Comparison of ENCODE assay signal across 11 mouse cellular contexts in the genomic region with DNA sequence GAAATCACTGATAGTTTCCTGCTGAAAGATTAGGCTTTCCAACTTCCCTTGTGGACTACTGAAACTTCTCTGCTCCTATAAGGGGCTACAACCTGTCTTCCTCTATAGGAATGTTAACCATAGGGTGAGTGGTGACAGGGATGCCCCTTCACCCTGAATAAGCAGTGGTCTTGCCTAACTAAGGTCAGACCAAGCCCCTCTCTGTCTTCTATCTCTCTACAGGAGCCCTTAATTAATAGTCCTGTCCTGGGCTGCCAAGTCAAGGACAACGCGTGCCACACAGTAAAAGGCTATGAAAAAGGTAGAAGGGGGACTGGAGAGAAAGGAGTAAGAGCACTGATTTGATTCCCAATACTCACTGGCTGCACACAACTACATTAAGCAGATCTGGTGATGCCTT. TPM values are rescaled to one million over a fixed set of nuclear protein-coding genes. Genes with fewer than 3 reads are reported as not detected.
DNase-seq lines count a peak whose midpoint lies in the region; ATAC-seq and TF ChIP-seq lines count a peak whose summit lies in the region.
"Had no signal": no experiment of that assay in that cellular context is flagged by ENCODE, and none has a peak within 500 bp of the region (broad histone marks: within the 10 kb centered on the region; RNA-seq: fewer than 3 reads in every experiment).

No protein-coding gene starts in this region.

- intact Hi-C loops in heart, postnatal 25 days (cut with DNase I), result loop anchor here (5.0 kb wide), 1 partner anchor 76 kb away; no protein-coding TSS in a partner anchor

- no peak overlapping the region for H3K4me3 ChIP-seq in heart, embryonic 15.5 days
- no peak overlapping the region for H3K4me3 ChIP-seq in lung, embryonic 14.5 days (ENCODE audit: low read depth, low read length)
- H3K4me3 ChIP-seq in myocyte, result peak overlapping the region; percentile 97

- WGBS in heart, embryonic 15.5 days, result 63% methylated on average over 2 of the region's 2 CpGs
- 69% methylated on average over 2 of the region's 2 CpGs for WGBS in lung, embryonic 14.5 days

- peaks cover 14% of the 10 kb centered on the region for H3K36me3 ChIP-seq in heart, embryonic 15.5 days
- H3K36me3 ChIP-seq in lung, embryonic 14.5 days (ENCODE audit: insufficient read depth), result peaks cover 23% of the 10 kb centered on the region
- peaks cover 24% of the 10 kb centered on the region for H3K36me3 ChIP-seq in myocyte (ENCODE audit: control insufficient read depth, insufficient read depth)

- H3K27ac ChIP-seq in heart, embryonic 15.5 days, result peak overlapping the region; percentile 94
- no peak overlapping the region for H3K27ac ChIP-seq in lung, embryonic 14.5 days (ENCODE audit: low read depth)

- H3K79me2 ChIP-seq in myocyte (ENCODE audit: control insufficient read depth, insufficient read depth), result peaks cover 41% of the 10 kb centered on the region

- no peak for TF ChIP-seq POLR2A in myocyte (IDR thresholded peaks at IDR 0.05; ENCODE audit: insufficient read length, low read depth)

- H3K4me1 ChIP-seq in heart, embryonic 15.5 days (replicated peaks), result peaks cover 21% of the 10 kb centered on the region
- peaks cover 7% of the 10 kb centered on the region; the same call in 1 of the 2 replicates for H3K4me1 ChIP-seq in lung, embryonic 14.5 days (ENCODE audit: insufficient read depth)

- no peak overlapping the region for H3K9ac ChIP-seq in heart, embryonic 15.5 days
- H3K9ac ChIP-seq in lung, embryonic 14.5 days, result no peak overlapping the region

- no peaks in the 10 kb centered on the region for H3K27me3 ChIP-seq in heart, embryonic 15.5 days
- no peaks in the 10 kb centered on the region for H3K27me3 ChIP-seq in lung, embryonic 14.5 days (ENCODE audit: insufficient read depth, low read length)
- H3K27me3 ChIP-seq in myocyte (ENCODE audit: control insufficient read depth, insufficient read depth, insufficient read length), result no peaks in the 10 kb centered on the region

- H3K4me2 ChIP-seq in heart, embryonic 15.5 days, result peak overlapping the region; percentile 67; the same call in 1 of the 2 replicates
- peak overlapping the region; percentile 79; the same call in 1 of the 2 replicates for H3K4me2 ChIP-seq in lung, embryonic 14.5 days
- H3K4me2 ChIP-seq in myocyte (ENCODE audit: low read depth), result peak overlapping the region; percentile 96

- H3ac ChIP-seq in myocyte (ENCODE audit: control insufficient read depth, insufficient read length), result no peak overlapping the region

- no peaks in the 10 kb centered on the region for H3K9me3 ChIP-seq in heart, embryonic 15.5 days (replicated peaks)
- H3K9me3 ChIP-seq in lung, embryonic 14.5 days (ENCODE audit: low read depth, low read length), result no peaks in the 10 kb centered on the region

- peak; percentile 31 to 66 for DNase-seq in adrenal gland, adult (ENCODE audit: inconsistent age in 2 of 2, low spot score in 1 of 2)
- DNase-seq in adrenal gland, adult 2 months, result no peak
- DNase-seq in heart, postnatal 25 days (ENCODE audit: low spot score), result no peak
- DNase-seq in lung, embryonic 14.5 days, result no peak
- DNase-seq in lung, postnatal 36 days, result no peak
- DNase-seq in thymus, postnatal 36 days, result no peak
- DNase-seq: adrenal gland, postnatal 36 days; cerebellum, postnatal 36 days; lung, postnatal 10 days had no signal

- no peak for TF ChIP-seq CTCF in lung, embryonic 14.5 days (IDR thresholded peaks at IDR 0.05; ENCODE audit: low read depth)

- ATAC-seq in heart, embryonic 15.5 days (replicated peaks; ENCODE audit: insufficient number of reproducible peaks, insufficient read depth, low FRiP score, low read depth), result no peak
- no peak for ATAC-seq in lung, embryonic 14.5 days (ENCODE audit: insufficient read depth)

TF ChIP-seq in myocyte, 11 proteins besides CTCF, POLR2A, EP300 and RAD21:
- TF ChIP-seq POLR2AphosphoS2 (IDR thresholded peaks at IDR 0.05; ENCODE audit: insufficient read length, low read depth), result no peak
- TF ChIP-seq USF1 (IDR thresholded peaks at IDR 0.05; ENCODE audit: low read depth), result no peak
- no peak for TF ChIP-seq TCF3 (IDR thresholded peaks at IDR 0.05; ENCODE audit: insufficient read length, low read depth)
- TF ChIP-seq MYOG (IDR thresholded peaks at IDR 0.05; ENCODE audit: control insufficient read depth in 1 of 3, insufficient read depth in 1 of 3, insufficient read length in 2 of 3, low read depth in 2 of 3), result no peak
- no peak for TF ChIP-seq REST (IDR thresholded peaks at IDR 0.05; ENCODE audit: insufficient read depth, insufficient read length)
- TF ChIP-seq SRF (IDR thresholded peaks at IDR 0.05; ENCODE audit: control insufficient read depth, insufficient read length, low read depth), result no peak
- TF ChIP-seq CEBPB (IDR thresholded peaks at IDR 0.05; ENCODE audit: insufficient read depth, poor library complexity, severe bottlenecking), result no peak
- no peak for TF ChIP-seq MAX (IDR thresholded peaks at IDR 0.05; ENCODE audit: low read depth)
- TF ChIP-seq TCF12 (IDR thresholded peaks at IDR 0.05; ENCODE audit: insufficient read depth, poor library complexity, severe bottlenecking), result no peak
- no peak for TF ChIP-seq MYOD1 (IDR thresholded peaks at IDR 0.05; ENCODE audit: control insufficient read depth in 1 of 3, insufficient read length in 2 of 3, low read depth in 2 of 3)
- no peak for TF ChIP-seq E2F4 (IDR thresholded peaks at IDR 0.05; ENCODE audit: insufficient read depth)
TF ChIP-seq in myocyte: peak in this region for 0.

RNA-seq across cellular contexts. Expression of a gene that starts 1.6 kb away (rescaled TPM):
- total RNA-seq in adrenal gland, adult 2 months (2021), result 100 to 1,000 TPM; 269 to 386 TPM
- 89.7 and 94.8 TPM in 2 replicates for polyA plus RNA-seq in adrenal gland, adult 2 months (2012; rRNA removed)
- polyA plus RNA-seq in heart, embryonic 15.5 days (2015; fragmentation: Nextera tagmentation; extraction: Ambion mirVana), result 360 and 407 TPM in 2 replicates
- total RNA-seq in heart, postnatal 25 days (2021), result 100 to 1,000 TPM; 140 to 164 TPM
- polyA plus RNA-seq in lung, embryonic 14.5 days (2014; fragmentation: Nextera tagmentation; extraction: Ambion mirVana), result 563 and 569 TPM in 2 replicates
- 53.7 TPM for polyA plus RNA-seq in myocyte (2012; fragmentation: generic; extraction: Trizol)

RNA-seq across cellular contexts. Expression of a gene that starts 14.7 kb away (rescaled TPM):
- 10 to 100 TPM; 37.8 to 44.5 TPM for total RNA-seq in adrenal gland, adult 2 months (2021)
- polyA plus RNA-seq in adrenal gland, adult 2 months (2012; rRNA removed), result 18.1 and 18.8 TPM in 2 replicates
- polyA plus RNA-seq in heart, embryonic 15.5 days (2015; fragmentation: Nextera tagmentation; extraction: Ambion mirVana), result 41.5 and 53.9 TPM in 2 replicates
- total RNA-seq in heart, postnatal 25 days (2021), result 10 to 100 TPM; 14.9 to 15.2 TPM
- 73.6 and 77.3 TPM in 2 replicates for polyA plus RNA-seq in lung, embryonic 14.5 days (2014; fragmentation: Nextera tagmentation; extraction: Ambion mirVana)
- 13.4 TPM for polyA plus RNA-seq in myocyte (2012; fragmentation: generic; extraction: Trizol)

RNA-seq across cellular contexts. Expression of a gene that starts 37.6 kb away (rescaled TPM):
- total RNA-seq in adrenal gland, adult 2 months (2021), result 10 to 100 TPM; 76.7 to 90.3 TPM
- polyA plus RNA-seq in adrenal gland, adult 2 months (2012; rRNA removed), result 123 and 134 TPM in 2 replicates
- 58.2 and 63.4 TPM in 2 replicates for polyA plus RNA-seq in heart, embryonic 15.5 days (2015; fragmentation: Nextera tagmentation; extraction: Ambion mirVana)
- total RNA-seq in heart, postnatal 25 days (2021), result 10 to 100 TPM; 81.0 to 81.3 TPM
- 37.5 and 40.9 TPM in 2 replicates for polyA plus RNA-seq in lung, embryonic 14.5 days (2014; fragmentation: Nextera tagmentation; extraction: Ambion mirVana)
- 42.8 TPM for polyA plus RNA-seq in myocyte (2012; fragmentation: generic; extraction: Trizol)

RNA-seq across cellular contexts. Expression of a gene that starts 37.8 kb away (rescaled TPM):
- total RNA-seq in adrenal gland, adult 2 months (2021), result 100 to 1,000 TPM; 233 to 376 TPM
- 407 and 417 TPM in 2 replicates for polyA plus RNA-seq in adrenal gland, adult 2 months (2012; rRNA removed)
- polyA plus RNA-seq in heart, embryonic 15.5 days (2015; fragmentation: Nextera tagmentation; extraction: Ambion mirVana), result 324 and 427 TPM in 2 replicates
- 100 to 1,000 TPM; 324 to 347 TPM for total RNA-seq in heart, postnatal 25 days (2021)
- 396 and 414 TPM in 2 replicates for polyA plus RNA-seq in lung, embryonic 14.5 days (2014; fragmentation: Nextera tagmentation; extraction: Ambion mirVana)
- polyA plus RNA-seq in myocyte (2012; fragmentation: generic; extraction: Trizol), result 417 TPM

RNA-seq across cellular contexts. Expression of a gene that starts 54.7 kb away (rescaled TPM):
- 10 to 100 TPM; 14.6 to 21.1 TPM for total RNA-seq in adrenal gland, adult 2 months (2021)
- 2.3 and 3.4 TPM in 2 replicates for polyA plus RNA-seq in adrenal gland, adult 2 months (2012; rRNA removed)
- 10.5 and 11.6 TPM in 2 replicates for polyA plus RNA-seq in heart, embryonic 15.5 days (2015; fragmentation: Nextera tagmentation; extraction: Ambion mirVana)
- total RNA-seq in heart, postnatal 25 days (2021), result 10 to 100 TPM; 10.3 to 12.9 TPM
- polyA plus RNA-seq in lung, embryonic 14.5 days (2014; fragmentation: Nextera tagmentation; extraction: Ambion mirVana), result 11.0 and 16.6 TPM in 2 replicates
- polyA plus RNA-seq in myocyte (2012; fragmentation: generic; extraction: Trizol), result 10.0 TPM

Comparison
In these comparisons a context has a peak if more than half of its experiments do, and no peak if none do; other contexts are left out.
1. DNase-seq: peak in adrenal gland, adult (2 of 2); none in adrenal gland, adult 2 months (single experiment), heart, postnatal 25 days (single experiment), lung, embryonic 14.5 days (single experiment), lung, postnatal 36 days (single experiment) and thymus, postnatal 36 days (0 of 2).
2. Peak in every context shown above with its lines, with median percentiles within 50 percentile points of each other: H3K4me2 ChIP-seq.